Mouse (Mus musculus) bone marrow, adult 2 months (tissue): Measurements from ENCODE around the gene Dgki.

Experiments
- CTCF ChIP-seq: fragments of 200-500 bp; IDR thresholded peaks from 2 replicates; pipeline ENCODE4 v1.5.1; 2011; ENCODE audit warnings: low read length, control low read depth; ENCODE audit not compliant: control insufficient read depth, insufficient read depth
- POLR2A ChIP-seq: fragments of 200-500 bp; IDR thresholded peaks from 2 replicates; pipeline ENCODE4 v1.6.1; 2011; ENCODE audit warnings: low read depth, mild to moderate bottlenecking, control low read depth, low read length, borderline replicate concordance; ENCODE audit not compliant: control insufficient read depth

DNA sequence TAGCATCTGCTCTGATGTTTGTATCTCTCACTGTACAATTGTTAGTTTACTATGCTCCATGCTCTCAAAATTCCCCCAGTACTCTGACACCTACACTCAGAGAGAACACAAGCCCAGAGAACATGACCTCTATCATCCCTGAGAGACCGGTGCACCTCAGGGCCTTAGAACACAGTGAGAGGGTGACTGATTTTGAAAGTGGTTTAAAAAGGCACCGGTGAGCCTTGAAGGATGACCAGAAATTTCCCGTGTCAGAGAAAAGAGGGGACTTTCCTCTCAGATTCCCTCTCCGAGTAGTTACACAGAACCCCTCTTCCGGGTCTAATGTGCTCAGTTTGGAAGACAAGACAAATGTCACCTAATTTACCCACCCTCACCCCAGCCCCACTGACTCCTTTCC is 244.9 kb downstream of the Dgki start:
- TF ChIP-seq POLR2A (no peak), CTCF (no peak)
